Mouse (Mus musculus) thymus, postnatal 0 days (tissue): ENCODE measurements around the gene 1700001J03Rik. TPM values are rescaled to one million over a fixed set of nuclear protein-coding genes. Genes with fewer than 3 reads are reported as not detected.
"Not testable (repeated sequence)": the region's sequence is repeated elsewhere in the genome, so short reads cannot be mapped to it uniquely, and the experiment has no call there.

Source experiments
- DNase-seq: peaks from one replicate; pipeline ENCODE4 v3.0.0-alpha.2; 2015; ENCODE audit warnings: low spot score
- polyA plus RNA-seq: library from polyadenylated mRNA; unstranded; fragments of >200 nt; fragmentation: Nextera tagmentation; extraction: Ambion mirVana; gene quantifications from 2 replicates; pipeline ENCODE4 v1.2.1, GENCODE M21; 2015

Gene 1700001J03Rik
- not detected in 2 replicates for polyA plus RNA-seq

DNA sequence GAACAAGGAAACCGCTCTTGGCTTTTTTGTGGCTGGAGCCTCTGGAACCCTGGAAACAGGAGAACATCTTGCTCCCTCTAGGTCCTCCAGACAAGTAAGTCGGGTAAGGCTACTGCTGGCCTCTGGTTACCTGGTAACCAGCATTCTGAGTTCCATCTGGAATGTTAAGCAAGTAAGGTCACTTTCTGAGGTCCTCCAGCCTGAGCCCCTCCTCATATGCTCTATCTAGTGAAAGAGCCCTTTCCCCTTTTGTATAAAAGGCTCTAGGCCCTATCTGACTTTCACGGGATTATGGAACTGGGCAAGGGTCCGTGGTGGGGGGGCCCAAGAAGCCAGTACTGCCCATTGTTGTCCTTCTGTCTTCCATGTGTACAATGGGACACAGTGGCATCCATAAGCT, at the start of gene 1700001J03Rik:
Gene 1700001J03Rik, minus strand, starts transcription at position 101 of the 400 bp plus-strand sequence.
- DNase-seq, result not testable (repeated sequence)

DNA sequence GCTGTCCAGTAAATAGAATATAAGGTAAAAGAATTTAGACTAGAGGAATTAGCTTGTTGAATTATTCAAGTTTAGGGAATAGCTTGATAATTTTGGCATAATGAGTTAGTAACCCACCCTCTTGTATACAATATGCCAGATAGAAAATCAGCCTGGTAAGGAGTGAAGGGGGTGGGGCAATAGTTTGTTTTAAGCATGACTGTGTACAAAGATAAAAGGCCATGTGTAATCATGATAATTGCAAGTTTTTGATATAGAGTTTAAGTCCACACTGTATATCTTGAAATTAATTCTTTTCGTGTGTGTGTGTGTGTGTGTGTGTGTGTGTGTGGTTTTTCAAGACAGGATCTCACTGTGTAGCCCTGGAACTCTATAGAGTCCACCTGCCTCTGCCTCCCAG, 49.2 kb upstream of the 1700001J03Rik start:
- no peak for DNase-seq

DNA sequence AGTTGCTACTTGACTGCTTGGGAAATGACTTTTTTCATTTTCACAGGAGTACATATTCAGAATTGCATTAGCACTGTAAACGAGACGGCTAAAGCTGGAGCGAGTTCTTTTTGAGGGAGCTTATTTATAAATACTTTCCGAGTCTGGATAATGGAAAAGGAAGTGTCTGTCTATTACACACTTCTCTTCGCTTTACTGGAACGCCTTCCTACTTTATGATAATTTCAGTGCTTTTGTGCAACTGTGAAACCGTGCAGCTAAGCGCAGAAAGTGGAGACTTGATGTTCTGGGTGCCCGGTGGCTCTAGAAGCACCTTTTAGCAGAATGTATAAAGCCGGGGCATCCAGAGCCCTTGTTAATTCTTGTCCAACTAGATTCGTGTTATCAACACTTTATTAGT, 47.7 kb upstream of the 1700001J03Rik start:
- no peak for DNase-seq

DNA sequence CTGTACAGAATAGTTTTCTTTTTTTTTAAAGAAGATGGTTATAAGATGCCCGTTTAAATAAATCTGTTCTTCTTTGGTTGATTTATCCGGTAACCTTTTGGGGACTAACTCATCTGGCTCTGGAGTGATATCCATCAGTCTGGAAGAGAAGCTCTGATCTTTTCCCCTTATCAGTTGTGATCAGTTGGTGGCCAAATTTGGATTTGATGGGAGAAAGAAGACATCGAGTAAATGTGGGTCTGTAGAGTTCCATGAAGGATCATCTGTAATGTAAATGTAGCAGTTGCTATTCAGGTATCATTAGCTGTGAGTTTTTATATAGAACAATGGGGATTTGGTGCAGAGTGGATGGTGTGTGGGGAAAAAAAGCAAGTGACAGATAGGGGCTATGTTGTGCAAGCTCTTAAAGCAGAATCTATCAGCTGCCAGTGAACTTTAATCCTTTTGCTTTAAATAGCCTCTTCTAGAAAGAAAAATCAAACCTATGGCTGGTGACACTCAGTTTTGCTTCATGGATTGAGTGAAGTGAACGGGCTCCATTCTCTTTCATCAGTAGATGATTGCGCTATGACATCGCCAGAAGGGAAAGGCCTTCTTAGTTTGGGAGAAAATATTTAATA, 47.1 kb upstream of the 1700001J03Rik start:
- DNase-seq, result no peak

DNA sequence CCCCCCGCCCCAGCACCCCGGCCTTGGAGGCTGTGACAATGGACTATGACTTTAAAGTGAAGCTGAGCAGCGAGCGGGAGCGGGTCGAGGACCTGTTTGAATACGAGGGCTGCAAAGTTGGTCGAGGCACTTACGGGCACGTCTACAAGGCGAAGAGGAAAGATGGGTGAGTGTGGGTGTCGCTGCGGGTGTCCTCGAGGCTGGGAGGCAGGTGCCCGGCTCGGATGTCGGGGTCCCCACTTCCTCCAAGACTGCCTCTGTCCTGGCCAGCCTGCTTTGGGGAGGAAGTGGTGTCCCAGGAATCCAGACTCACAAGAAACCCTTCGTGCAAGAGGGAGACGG, 46.5 kb upstream of the 1700001J03Rik start:
- peak; percentile 43 for DNase-seq

DNA sequence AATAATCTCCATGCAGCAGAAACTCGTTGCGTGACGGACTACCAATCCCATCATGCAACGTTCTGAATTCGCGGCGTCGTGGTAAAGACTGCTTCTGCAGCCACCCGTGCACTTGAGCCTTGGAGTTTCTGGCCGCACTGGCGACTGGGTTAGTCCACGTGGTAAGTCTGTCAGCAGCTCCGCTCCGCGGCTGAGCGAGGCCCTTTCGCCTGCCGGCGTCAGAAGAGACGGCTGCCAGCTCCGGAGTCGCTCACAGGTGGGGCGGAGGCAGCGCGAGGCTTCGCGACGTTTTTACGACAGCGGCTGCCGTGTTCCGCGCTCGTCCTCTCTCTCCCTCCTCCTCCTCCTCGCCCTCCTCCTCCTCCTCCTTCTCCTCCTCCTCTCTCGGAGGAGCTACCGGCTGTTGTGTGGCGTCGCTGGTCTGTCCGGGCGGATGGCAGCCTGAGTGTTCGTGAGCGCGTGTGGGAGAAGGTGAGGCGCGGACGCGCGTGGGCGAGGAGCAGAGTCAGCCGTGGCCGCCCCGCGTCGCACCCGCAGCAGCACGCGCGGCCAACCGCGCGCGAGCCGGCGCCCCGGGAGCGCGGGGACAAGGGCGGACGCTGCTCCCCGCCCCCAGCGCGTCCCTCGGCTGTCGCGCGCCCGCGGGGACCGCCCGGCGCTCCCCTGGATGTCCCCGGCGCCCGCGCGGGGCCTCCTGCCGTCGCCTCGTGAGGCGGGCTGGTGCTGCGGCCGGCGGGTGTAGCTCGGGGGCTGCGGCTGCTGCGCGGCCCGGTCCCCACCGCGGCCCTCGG, 46.0 kb upstream of the 1700001J03Rik start, which contains the start of gene Cdk8:
Gene Cdk8, plus strand, starts transcription at position 367 of the 791 bp plus-strand sequence.
- peak; percentile 93 for DNase-seq

DNA sequence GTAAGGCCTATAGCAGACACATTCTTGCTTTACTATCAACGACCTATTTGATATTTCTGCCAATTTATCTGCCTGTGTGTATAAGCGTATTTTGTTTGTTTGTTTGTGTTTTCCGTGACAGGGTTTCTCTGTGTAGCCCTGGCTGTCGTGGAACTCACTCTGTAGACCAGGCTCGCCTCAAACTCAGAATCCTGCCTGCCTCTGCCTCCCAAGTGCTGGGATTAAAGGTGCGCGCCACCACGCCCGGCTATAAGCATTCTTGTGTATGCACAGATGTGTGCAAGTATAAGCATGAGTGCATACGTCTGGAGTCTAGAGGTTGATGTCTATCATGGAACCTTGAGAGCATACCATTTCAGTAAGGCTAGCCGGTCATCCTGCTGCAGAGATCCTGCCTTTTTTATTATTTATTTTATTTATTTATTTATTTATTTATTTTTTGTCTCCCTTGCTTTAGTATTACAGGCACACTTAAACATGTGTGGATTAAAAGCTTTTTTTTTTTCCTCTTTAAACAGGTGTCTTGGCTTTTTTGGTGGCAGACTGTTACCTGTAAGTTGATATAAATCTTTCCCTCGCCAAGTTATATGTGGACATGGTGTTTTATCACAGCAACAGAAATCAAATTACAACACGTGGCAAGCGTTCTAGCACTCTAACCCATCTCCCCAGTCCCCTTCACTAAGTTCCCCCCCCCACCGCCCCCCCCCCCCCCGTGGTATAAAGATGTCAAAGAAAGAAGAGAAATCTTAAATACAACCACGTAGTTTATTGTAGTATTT, 45.0 kb upstream of the 1700001J03Rik start:
- no peak for DNase-seq

DNA sequence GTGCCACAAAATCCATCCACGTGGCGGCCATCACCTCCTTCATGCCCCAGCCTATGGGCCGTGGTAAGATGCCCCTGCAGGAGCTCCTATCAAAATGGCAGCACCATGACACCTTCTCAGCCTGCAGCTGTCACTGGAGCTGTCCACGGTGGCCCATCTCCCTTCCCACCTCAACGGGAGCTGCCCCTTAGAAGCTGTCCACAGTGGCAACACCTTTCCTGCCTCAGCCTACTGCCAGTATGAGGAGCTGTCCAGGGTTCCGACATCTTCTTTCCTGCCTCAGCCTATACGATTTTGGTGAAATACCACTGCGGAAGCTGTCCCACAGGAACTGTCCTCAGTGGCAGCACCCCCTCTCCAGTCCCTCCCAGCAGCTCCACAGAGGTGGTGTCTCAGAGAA, 42.4 kb upstream of the 1700001J03Rik start:
- DNase-seq, result no peak

DNA sequence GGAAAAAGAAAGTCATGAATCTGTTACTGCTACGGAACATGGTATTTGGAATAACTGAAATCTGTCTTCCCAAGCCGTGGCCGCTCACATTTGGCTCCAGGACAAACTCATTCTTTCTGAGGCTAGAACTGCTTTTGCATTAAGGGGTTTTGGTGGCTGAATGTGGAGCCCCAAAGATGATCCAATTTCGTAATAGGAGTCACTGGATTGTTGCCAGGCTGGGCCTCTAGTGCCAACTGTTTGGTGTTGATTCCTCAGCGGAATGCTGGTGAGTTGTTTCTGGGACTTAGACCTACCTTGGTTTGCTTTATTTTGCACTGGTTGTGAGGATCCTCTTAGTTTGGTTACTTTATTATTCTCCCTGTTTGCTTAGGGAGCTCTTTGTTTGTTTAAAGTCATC, 38.7 kb upstream of the 1700001J03Rik start:
- no peak for DNase-seq

DNA sequence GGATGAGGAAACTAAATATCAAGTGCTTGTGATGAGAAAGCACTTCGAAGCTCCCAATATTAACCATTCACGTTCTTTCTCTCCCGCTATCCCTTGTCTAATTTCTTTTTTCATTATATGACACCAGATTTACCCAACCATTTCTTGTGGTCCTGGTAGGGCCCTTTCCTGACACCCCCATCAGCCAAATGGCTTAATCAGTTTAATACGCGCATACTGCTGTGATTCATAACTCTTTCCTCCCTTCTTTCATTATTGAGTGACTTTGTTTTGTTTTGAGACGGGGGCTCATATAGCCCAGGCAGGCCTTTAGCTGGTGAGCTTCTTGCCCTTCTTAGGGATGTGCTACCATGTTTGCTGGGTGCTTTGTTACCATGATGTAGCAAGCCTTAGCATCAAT, 36.6 kb upstream of the 1700001J03Rik start:
- no peak for DNase-seq

DNA sequence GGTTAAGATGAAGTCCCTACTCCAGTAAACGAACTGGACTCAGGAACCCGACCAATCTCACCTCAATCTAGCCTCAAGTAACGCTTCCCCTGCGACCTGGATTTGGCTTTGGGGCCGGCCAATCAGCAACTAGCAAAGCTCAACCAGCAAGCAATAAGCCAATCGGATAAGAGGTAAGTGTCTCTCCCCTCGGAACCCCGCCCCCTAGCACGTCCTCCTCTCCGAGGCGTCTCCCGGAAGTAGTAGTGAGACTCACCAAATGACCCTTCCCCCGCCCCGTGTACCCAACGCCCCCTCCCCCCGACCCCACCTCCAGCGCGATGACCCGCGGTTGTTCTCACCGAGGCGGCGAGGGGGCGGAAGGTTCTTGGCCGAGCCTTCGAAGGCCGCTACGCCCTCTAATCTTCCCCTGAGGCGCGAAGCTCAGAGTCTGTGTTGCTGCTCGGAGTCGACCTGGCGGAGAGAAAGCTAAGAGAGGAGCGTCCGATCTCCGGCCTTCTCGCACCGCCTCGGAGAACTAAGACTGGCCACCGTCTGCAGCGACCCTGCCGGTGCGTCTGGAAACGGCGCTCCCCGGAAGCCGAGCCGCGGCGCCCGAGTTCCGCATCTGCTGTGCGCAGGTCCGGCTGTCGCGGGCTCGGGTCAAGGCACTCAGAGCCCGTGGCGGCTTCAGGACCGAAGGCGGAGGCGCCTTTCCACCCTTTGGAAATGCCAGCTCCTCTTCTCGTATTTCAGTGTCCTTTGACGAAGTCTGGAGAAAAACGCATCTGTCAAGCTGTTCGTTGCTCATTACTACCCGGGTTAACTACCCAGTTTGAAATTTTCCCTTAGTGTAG, 36.0 kb upstream of the 1700001J03Rik start, which contains the start of gene Rnf6:
Gene Rnf6, minus strand, starts transcription at position 677 of the 836 bp plus-strand sequence.
- DNase-seq, result peak; percentile 93

DNA sequence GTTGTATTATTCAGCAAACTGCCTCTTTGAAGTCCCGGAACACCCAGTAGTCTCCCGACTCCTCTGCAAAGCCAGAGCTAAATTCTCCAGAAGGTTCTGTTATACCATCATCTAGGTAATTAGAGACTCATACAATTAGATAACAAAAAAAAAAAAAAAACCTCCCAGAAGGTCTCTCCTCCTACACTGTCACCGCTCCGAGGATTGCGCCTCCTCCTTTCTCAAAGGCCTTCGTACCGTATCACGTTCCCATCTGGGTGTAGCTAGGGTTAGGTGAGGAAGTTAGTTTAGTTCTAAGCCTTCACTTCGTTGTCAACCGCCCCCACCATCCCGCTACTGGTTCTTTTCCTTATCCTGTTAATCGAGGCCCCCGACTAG, 35.4 kb upstream of the 1700001J03Rik start:
- no peak for DNase-seq

DNA sequence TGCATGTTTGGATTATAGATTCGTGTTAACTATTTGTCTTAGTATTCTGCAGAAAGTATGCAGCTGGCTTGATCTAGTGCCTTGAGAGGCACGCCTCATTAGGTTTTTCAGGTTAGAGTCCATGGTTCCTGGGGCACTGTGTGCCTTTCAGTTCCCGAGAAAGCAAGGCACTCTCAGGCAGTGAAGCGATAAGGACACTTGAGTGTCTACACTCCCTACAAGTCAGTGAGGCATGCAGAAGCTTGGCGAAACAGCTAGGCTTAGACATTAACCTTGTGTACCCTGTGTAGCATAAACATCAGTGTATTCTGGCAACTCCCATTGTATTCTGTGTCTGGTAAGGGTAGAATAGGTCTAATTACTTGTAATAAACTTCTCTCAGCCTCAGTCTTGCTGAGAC, 20.4 kb upstream of the 1700001J03Rik start:
- DNase-seq, result no peak

DNA sequence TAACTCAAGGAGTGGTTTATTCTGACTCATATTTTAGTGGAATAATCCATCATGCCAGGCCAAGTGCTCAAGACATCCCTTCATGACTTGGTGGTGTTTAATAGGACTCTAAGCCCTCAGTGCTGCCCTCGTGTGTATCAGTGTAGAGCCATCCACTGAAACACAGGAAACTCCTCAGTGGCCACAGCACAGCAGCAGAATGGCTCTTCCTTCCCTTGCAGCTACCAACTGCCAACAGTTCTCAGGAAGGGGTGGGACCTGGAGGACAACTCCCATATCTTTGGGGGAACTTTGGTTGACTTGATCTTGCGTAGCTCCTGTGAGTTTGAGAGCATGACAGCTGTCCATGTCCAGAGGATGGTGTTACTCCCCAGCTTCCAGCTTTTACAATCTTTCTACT, 18.8 kb upstream of the 1700001J03Rik start:
- DNase-seq, result no peak

DNA sequence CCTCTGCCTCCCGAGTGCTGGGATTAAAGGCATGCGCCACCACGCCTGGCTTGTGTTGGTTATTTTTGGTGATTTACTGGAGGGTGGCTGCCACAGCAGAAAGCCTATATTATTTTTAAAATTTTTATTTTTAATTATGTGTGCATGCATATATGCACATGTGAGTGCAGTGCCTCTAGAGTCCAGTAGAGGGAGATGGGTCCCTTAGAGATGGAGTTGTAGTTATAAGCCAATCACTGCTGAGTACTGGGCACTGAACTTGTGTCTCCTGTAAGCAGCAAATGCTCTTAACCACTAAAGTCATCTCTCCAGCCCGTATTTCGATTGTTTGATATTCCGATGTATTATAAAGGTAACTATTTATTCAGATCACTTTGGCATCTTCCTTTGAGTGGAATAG, 15.5 kb upstream of the 1700001J03Rik start:
- DNase-seq, result no peak

DNA sequence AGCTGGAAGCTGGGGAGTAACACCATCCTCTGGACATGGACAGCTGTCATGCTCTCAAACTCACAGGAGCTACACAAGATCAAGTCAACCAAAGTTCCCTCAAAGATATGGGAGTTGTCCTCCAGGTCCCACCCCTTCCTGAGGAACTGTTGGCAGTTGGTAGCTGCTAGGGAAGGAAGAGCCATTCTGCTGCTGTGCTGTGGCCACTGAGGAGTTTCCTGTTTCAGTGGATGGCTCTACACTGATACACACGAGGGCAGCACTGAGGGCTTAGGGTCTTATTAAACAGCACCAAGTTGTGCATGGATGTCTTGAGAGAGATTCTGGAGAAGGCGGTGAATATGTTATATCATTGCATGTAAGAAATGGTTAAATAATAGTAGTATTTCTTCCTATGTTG, 14.4 kb upstream of the 1700001J03Rik start:
- no peak for DNase-seq

DNA sequence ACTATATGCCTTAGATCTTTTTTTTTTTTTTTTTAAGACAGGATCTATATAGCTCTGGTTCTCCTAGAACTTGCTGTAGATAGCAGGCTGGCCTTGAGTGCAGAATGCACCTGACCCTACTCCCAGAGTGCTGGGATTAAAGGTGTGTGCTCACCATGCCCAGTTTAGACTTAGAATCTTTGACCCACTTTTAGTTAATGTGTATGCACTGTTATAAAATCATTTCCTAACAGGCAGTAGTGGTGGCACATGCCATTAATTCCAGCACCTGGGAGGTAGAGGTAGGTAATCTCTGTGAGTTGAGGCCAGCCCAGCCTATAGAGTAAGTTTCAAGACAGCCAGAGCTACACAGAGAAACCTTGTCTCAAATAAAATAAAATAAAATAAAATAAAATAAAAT, 14.0 kb upstream of the 1700001J03Rik start:
- DNase-seq, result no peak

DNA sequence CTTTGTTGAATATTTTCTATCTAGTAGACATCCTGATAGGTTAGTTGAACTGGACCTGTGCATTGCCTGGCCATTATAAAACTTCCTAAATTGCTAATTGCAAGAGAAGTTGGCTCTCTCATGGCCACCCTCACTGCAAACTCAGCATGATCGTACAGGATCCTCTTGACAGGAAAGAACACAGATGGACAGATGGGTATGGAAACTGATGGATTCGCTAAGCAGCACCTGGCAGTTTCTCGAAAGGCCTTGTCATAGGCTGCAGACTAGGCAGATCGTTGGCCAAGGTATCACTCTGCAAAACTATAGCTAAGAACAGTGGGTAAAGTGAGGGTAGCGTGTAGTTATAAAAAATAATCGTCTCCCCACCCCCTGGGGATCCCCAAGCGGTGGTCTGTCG, 8.3 kb upstream of the 1700001J03Rik start:
- DNase-seq, result no peak

DNA sequence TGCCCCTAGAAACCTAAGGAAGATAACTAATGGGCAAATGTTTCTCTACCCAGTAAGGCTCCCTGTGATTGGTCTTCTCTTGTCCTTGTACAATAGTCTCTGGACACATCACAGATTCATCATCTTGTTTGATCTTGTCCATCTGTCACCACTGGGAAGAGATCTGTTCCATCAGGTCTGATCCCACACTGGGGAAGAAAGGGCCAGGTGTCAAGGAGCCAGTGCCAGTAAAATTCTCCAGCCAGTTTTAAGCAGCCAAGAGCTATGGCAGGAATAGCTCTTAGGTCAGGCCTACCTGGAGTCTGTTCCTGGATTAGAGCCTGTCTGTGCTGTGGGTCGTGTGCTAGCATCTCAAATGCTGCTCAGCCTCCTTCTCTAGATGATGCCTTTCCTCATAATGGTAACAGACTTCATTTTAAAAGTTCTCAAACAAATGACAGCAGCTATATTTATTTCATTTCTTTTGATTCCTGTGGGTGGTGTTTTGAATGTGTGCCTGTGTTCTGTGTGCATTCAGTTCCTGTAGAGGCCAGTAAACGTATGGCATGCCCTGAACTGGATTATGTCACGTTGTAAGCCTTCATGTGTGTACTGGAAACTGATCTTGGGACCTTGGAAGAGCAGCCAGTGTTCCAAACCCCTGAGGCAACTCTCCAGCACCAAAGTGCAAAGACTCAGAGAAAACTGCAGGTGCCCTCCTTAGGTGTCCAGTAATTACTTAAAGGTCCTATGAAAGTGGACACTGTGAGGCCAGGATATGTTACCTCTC, 5.6 kb upstream of the 1700001J03Rik start:
- no peak for DNase-seq

DNA sequence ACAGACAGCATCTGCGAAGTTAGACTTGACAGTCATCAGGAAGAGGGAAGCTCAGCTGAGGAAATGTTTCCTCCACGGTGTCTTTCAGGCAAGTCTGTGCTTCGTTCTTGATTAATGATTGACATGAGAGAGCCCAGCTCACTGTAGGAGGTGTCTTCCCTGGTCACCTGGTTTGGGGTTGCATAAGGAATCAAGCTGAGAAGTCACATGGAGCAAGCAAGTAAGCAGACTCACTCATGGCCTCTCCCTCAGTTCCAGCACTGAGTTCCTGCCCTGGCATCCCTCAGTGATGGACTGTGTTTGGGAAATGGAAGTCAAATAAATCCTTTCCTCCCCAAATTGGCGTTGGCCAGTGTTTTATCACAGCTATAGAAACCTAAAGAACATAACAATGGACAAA, 5.0 kb upstream of the 1700001J03Rik start:
- no peak for DNase-seq
